Mouse (Mus musculus): ENCODE measurements at regions not wholly inside any gene's neighbourhood (a gene's known extent, or its start where the extent isn't known, plus 50 kb on each side); places are given as distances from the start of the nearest gene placed in this dataset.

- TF ChIP-seq GATA1 (IDR thresholded peaks at IDR 0.05; ENCODE audit: low read length) (no peak), TAL1 (IDR thresholded peaks at IDR 0.05; ENCODE audit: low read length) (no peak)
Observed at GRCm38 (mm10) chr4:137187592-137187991, 89.7 kb upstream of the Wnt4 start.

Measured in erythroblast, embryonic 14.5 days (primary cell).